Mouse (Mus musculus) ES-Bruce4 (cell line): ENCODE measurements around the gene Ubr1.

ENCODE experiments used
- CTCF ChIP-seq: IDR thresholded peaks from one replicate; pipeline ENCODE4 v1.8.1; 2011; ENCODE audit warnings: low read depth, low read length
- EP300 ChIP-seq: IDR thresholded peaks from 2 replicates; pipeline ENCODE4 v1.6.1; 2011; ENCODE audit warnings: low read depth, low read length; ENCODE audit not compliant: insufficient read depth
- POLR2A ChIP-seq: IDR thresholded peaks from one replicate; pipeline ENCODE4 v1.8.1; 2011; ENCODE audit warnings: low read length; ENCODE audit not compliant: insufficient read depth

GRCm38 (mm10) chr2:121004018-121004811 is 33.7 kb upstream of the Ubr1 start:
- TF ChIP-seq CTCF, result no peak
- no peak for TF ChIP-seq POLR2A
- no peak for TF ChIP-seq EP300
